Mouse (Mus musculus) adrenal gland, adult (tissue): ENCODE measurements around the gene Nanp.

Source experiments
- DNase-seq, 2 experiments: peaks; one replicate each; pipeline ENCODE4 v3.0.0; 2022 to 2023; ENCODE audit warnings: low spot score in 1 of 2; ENCODE audit not compliant: inconsistent age in 2 of 2

Gene Nanp

DNA sequence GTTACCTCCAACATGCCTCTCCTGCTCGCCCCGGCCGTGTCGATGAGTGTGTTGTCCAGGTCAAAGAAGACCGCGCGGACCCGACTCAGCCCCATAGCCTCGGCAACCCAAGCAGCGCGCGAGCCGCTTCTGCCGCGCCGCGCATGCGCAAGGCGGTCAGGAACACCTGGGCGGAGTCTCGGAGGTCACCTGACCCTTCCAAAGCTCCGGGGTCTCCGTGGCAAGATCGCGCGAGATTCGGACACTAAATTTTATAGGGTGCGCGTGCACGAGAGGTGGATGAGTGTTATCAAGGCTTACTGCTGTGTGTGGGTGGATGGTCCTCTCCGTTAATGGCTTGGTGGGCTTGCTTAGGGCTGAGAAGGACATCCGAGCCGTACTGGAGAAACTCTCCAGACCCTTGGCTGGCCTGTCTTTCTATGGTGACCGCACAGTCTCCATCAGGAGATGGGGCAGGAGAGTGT is at the start of gene Nanp, which contains the start of gene Ninl:
Gene Nanp, minus strand, starts transcription at position 167 of the 464 bp plus-strand sequence.
Gene Ninl, minus strand, starts transcription at position 151 of the 464 bp plus-strand sequence.
- DNase-seq, result peak; percentile 96 to 98

DNA sequence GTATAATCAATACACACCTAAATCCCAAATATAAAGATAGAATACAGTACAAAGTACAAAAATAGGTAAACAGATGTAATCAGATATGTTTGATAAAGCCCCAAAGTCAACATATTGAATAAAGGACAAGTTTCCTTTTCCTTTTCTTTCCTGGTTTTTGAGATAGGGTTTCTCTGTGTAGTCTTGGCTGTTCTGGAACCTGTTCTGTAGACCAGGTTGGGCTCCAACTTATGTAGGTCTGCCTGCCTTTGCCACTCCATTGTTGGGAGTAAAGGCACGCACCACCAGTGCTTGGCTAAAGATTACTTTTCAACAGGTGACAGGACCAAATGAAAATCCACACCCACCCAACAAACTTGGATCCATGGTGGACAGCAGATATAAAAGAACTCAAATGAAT is 17.4 kb upstream of the Nanp start:
- no peak for DNase-seq

DNA sequence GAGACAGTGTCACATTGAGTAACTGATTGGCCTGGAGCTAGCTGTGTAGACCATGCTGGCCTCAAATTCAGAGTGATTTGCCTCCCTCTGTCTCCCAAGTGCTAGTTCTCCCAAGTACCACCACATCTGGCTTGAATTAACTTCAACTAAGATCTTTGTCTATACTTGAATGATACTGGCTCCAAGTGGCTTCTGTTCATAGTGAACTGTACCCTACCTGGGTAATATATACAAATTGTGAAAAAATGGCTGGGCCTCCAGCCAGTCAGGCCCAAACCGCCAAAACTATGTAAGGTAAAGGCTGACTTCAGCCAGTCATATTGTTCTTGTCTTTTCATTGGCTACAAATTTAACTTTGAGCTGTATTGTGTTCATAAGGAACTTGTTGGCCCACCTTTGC is 1.2 kb upstream of the Nanp start:
- no peak for DNase-seq

DNA sequence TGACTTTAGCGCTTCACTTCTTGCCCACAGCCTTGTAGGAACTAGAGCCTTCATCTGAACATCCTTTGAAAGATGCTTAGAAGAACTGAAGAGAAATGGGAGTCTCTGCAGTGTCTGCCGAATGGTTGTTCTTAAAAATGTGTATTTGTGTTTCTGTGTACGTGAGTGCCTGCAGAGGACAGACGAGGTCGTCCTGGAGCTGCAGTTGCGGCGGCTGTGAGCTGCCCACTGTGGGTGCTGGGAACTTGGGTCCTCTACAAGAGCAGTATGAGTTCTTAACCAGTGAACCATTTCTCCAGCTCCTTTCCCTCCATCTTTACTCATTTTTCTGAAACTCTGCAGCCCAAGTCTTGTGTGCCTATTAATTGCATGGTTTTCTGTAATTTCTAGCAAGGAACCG is 528 bp upstream of the Nanp start:
- no peak for DNase-seq

DNA sequence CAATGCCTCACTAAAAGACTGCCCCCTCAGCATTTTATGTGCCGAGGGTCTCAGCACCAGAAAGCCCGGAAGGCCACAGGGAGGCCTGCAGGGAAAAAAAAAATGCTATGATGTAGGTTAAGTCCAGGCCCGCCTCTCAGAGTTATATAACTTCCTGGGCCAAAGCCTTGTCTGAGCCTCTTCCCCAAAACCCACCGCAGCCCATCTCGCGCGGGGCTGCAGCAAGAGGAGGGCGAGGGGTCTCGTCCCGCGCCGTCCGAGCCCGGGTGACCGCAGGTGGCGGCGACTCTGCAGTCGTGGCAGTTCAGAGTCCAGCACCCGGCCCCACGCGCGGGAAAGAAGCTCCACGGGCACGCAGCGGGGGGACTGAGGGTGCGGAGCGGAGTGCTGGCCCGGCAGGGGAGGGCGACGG is 381 bp downstream of the Nanp start:
- no peak for DNase-seq

DNA sequence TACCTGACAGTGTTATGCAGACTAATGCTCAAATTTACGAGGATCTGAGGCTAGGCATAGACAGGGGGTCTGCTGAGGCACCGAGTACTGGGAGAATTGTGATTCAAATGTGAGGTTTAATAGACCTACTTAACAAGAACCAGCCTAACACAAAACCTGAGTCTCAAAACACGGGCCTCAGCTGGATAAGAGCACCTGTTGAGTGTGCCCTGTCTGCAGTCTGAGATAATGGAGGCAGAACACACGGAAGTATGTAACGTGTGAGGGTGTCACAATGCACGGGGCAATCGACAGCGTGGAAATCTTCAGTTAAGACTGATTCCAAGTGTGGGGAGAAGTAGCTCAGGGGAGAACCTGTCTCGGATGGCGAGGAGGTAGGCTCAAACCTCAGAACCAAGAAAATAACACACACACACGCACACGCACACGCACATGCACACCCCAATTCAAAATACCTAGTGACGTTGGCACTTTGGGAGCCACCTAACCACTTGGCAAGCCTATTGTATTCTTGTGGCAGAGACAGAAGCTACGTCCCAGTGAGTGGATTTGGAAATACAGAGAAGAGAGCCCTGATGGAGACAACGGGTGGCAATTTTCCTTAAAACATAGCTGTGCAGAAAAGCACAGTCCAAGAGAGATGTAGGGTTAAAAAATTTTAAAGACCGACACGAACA is 1.2 kb downstream of the Nanp start:
- no peak for DNase-seq

DNA sequence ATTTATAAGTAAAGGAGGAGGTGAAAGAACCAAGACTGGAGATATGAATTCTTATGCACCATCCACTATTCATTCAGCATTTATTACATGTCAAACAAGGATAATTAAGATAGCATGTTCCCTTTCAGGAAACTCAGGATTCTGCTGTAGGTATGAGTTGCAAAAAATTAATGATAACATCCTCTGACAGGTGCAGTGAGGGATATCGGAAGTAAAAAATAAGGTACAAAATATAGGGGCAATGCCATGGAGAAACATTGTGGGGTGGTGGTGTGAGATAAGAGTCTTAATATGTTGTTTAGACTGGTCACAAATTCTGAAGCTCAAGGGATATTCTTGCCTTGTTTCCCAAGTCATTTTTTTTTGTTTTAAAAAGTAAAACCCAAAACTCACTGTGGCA is 1.9 kb downstream of the Nanp start:
- DNase-seq, result no peak

DNA sequence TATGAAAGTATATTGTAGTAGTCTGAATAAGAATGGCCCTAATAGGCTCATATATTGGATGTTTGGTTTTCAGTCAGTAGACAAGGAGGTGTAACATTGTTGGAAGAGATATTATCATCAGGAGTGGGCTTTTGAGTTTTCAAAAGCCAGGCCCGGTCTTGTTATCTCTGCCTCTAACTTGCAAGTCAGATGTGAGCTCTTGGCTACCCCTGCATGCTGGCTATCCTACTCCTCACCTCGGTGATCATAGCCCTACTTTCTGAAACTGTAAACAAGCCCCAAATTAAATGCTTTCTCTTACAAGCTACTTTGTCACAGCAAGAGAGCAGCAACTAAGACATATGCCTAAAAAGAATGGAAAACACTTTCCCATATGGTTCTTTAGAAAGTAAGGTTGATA is 2.5 kb downstream of the Nanp start:
- DNase-seq, result no peak

DNA sequence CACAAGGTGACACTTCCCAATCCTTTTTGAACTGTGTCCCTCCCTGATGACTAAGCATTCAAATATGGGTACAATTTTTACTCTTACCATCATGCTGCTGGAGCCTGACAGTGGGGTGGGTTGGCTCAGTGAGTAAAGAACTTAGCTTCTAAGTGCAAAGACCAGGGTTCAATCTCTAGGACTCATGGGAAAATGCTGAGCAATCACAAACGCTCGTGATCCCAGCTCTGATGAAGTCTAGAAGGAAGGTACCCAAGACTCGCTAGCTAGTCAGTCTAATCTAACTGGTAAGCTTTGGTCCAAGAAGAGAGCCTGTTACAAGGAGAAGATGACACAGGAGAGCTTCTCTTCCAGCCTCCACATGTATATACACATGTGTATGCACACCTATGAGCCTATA is 4.8 kb downstream of the Nanp start:
- no peak for DNase-seq

DNA sequence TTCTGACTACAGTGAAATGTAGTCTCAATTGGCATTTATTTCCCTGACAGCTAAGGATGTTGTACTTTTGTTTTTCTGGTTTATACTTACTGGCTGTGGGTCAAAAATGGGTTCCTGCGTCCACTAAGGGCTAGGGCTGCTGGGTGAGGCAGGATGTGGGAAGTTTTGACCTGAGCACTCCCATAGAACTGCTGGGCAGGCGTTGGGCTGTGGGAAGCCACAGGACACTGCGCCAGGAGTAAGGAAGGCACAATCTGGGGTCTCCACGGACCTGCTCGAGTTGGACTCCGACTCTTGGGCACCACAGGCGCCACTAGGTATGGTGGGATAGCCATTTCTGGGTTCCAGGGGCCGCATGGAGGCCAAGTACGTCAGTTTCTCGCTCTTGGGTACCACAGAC is 18.0 kb downstream of the Nanp start:
- DNase-seq, result no peak

DNA sequence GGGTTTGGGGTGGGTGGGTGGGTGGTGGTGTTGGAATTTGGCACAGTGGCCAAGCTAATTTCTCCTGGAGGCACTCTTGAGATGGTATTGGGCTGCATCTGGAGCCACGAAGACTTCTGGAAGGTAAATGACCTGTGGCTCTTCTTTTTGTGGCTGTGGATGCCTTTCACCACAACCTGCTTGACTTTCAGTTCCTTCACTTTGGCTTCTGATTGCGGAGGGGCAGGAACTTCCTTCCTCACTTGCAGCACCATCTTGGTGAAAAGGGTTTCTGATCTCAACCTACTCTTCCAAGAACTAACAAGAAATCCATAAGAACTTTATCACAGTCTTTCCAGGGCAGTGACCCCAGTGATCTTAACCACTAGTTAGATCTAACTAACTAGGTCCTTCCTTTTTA is 23.9 kb downstream of the Nanp start:
- no peak for DNase-seq

DNA sequence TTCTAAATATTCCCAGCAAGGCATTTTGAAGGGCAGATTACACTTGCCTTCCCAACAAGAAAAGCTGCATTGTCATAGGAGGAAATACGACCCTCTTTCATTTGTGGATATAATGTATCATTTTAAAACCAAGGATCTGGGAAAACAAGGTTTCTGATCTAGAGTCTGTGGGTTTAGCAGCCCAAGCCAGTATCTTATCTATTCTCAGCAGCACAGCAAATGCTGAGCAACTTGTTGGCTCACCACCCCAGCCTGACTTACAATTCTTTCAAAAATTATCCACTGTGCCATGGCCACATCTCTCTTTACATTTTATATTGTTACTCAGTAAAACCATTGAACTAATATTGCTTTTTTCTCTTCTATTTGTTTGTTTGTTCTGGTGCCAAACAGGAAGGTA is 27.9 kb downstream of the Nanp start:
- DNase-seq, result no peak

DNA sequence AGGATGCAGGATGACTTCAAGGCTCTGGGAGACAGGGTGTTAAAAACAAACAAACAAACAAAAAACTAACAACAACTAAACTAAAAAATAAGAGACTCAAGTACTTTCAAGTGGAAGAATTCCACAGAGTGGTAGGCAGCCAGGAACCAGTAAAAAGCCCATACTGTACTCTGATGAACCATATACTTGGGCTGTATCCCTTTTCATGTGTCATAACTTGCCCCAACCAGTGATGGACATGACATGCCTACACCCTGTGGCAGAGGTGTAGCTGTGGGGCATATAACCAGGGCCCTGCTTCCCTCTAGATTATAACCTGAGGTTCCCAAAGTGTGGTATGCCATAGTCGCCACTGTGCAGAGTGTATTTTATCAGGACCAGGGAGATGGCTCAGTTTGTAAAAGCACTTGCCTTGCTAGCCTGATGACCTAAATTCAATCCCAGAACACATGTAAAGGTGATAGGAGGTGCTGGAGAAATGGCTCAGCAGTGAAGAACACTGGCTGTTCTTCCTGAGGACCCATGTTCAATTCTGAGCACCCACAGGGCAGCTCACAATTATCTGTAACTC is 29.6 kb downstream of the Nanp start:
- no peak for DNase-seq

DNA sequence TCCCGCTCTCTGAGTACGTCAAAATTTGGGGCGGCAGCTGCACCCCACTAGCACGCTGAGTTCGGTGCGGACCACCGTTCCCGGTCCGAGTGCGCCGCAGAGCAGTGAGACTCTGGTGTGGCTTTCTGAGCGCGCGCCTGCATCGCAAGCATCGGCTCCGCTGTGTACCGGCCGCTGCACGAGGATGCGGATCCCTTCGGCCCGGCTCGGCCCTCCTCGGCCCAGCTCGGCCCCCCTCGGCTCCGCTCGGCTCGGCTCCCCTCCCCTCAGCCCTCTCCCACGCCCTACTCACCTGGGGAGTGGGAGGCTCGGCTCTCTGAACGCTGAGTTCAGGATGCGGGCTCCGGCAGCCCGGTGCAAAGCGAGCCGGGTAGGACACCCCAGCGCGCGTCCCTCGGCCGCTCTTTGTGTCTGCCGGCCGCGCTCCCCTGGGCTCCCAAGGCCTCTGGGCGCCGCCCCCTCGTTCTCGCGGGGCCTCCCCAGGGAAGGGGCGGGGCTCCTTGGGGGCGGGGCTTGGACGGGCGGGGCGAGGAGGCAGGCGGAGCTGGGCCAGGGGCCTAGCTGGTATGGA is 30.2 kb downstream of the Nanp start:
- DNase-seq, result peak; percentile 86 to 96

DNA sequence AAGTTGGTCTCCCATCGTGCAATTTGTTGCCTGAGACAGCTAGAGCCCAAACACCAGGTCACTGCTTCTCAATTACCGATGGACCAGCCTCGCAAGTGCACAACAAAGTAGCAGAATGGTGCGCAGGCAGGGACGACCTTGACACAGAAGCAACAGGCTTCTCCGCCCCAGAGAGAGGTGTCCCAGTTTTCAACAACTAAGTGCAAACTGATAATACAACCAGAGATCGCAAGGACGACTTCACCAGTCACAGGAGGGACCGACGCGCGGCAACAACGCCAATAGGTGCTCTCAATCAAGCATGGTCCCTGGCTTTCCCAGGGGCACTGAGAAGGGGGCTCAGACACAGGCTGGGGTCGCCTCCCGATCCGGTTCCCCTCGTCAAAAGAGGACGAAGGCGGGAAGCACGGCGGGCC is 30.7 kb downstream of the Nanp start:
- peak; percentile 48 to 83 for DNase-seq

DNA sequence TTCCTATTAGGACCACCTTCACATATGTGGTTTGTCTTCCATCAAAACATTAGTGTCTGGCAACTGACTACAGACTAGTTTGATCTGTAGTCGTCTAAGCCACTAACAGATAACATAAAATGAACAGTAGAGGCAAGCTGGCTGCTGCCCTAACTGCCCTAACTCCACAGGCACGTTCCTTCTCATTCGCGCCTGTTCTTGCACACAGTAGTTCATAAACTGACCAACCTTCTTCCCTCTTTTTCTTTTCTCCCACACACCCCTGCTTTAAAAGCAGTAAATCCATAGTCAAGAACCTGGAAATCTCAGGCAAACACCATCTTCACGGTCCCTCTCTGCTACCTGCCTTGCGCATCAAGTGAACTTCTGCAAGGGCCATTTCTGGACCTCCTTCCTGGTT is 31.2 kb downstream of the Nanp start:
- DNase-seq, result no peak

DNA sequence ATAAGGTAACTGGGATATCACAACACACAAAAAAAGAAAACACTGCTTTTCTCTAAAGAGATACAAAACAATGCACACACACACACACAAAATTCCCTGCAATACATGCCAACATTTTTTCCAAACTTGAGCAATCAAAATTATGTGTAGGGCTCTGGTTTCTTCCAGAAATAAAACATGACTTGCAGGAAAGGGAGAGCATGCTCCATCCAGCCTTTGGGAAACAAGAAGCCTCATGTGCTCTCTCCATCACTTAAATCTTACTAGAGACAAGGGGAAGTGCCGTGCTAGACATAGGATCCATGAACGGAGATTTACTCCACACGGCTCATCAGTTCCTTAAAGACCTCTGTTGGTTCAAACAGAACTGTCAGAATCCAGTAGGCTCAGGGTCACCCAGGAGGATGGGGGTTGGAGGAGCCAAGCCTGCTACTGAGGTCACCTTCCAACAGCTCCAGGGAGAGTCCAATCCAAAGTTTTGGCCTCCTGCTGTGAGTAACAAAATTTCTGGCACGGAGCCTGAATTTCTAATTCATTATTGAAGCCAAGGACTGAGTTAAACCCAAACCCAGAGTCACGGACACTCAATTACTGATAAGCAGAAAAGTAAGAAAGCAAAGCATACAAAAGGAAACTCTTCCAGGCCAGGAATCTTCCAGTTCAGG is 32.8 kb downstream of the Nanp start:
- peak; percentile 77 to 94 for DNase-seq

DNA sequence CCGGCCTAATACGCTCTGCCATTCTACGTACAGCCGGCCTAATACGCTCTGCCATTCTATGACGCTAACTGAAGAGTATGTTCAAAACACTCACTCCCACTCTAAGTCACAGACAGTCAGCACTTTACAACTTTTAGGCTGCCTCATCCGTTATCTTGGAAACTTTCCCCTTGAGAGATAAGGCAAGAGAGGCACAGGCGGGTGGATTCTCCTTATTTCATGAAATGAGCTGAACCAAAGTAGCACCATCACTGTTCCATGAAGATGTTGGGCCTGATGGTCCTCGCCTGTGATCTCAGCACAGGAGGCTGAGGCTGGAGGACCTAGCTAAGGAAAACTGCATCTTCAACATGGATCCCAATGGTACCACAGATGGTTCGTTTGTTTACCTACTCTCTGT is 34.8 kb downstream of the Nanp start:
- DNase-seq, result no peak

DNA sequence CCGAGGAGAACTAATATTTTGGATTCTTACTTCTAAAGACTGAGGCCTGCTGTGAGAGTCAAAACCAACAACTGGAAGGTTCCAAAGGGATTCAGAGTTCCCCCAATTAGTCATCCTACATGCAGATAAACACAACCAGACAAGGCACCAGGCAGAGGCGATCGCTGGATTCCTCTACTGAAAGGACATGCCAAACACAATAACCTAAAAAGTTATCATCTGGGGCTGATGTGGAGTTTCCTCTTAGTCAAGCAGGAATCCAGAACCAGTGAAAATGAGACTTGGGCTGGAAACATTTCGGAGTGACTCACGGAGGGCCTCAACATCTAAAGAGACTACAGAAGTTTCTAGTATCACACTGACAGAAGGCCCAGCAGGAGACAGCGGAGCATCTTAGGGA is 35.4 kb downstream of the Nanp start:
- DNase-seq, result no peak

DNA sequence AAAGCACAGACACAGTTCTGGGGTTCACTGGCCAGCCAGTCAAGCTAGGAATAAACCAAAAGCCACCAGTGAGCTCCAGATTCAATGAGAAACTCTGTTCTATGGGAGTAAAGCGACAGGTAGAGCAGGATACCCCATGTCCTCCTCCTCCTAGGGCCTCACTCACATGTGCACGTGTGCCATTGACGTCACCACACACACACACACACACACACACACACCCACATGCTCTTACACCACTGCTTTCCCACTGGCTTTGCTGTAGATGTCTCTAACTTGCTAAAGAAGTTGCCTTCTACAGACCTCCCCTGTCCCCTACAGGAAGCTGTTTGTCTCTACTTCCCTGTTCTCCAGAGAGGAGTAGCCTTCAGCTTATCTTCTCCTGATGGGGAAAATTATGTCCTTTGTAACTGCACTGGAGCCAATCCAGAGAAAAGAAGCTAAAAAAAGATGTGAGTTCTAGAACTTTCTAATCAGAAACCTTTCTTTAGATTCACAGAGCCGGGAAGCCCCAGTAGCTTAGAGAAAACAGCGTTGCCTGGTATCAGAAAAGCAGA is 37.5 kb downstream of the Nanp start:
- peak in 1 of 2 experiments; percentile 49 for DNase-seq

DNA sequence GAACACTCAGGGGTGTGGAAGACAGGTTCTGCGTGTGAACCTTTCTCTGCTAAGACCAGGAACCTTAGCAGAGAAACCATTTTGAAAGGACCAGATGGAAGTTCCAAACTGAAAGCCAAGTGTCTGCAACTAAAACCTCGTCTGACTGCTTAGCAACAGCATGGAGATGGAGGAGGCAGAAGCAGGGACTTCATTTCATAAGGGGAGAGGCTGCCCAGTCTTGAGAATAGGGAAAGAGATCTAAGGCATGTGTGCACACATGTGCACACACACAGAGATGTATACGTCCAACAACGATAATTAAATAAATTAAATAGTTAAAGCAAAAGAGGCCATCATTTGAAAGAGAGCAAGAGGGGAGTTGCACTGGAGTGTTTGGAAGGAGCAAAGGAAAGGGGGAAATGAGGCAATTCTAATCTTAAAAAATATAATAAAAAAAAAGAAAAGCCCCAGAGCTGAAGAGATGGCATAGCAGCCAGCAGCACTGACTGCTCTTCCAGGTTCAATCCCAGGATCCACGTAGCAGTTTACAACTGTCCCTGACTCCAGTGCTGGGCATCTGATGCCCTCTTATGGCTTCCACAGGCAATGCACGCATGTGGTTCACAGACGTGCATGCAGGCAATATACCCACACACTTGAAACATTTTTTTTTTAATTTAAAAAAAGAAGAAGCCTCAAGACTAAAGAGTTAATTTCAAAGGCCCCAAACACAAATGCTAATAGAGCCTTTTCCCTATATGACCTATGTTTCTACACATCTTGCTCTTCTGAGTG is 38.6 kb downstream of the Nanp start:
- DNase-seq, result peak; percentile 61 to 83
